Mouse (Mus musculus): ENCODE measurements around the gene Kif14. TPM values are rescaled to one million over a fixed set of nuclear protein-coding genes. Genes with fewer than 3 reads are reported as not detected.

The Kif14 gene
- 0.92 and 2.5 TPM in 2 replicates for polyA plus RNA-seq (2012; ENCODE audit: low replicate concordance)

DNA sequence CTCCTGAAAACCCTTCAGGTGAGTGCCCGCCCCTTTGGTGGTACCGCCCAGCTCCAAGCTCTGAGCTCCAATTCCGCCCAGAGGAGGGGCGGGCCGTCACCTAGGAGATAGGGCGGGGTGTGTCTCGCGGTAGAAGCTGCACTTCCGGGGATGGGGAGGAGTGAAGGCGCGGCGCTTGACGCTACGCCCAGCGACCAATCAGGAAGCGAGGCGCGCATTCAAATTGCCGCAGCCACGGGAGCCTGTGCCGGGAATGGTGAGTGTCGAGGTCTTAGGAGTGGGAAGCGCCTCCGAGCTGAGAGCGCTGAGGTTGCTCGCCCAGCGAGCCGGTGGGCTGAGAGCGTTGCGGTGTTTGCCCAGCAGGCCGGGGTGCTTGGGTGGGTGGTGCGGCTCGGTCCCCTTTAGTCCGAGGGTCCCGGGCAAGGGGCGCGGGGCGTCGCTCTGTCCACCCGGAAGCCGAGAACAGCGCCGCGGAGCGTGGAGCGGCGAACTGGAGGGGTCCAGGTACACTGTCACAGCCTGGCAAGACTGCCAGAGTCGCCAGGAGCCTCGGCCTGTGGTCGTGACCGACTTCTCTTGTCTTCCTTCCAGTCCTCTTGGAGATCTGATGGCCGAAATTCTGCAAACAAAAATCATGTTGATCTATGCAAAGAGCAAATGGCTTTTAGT is at the start of gene Kif14:
TSS of gene Kif14 (plus strand) at position 201 of the 669 bp plus-strand sequence.

Other genes starting within 250 kb of the Kif14 start
- gene Inava, start 232.1 kb upstream of the Kif14 start, polyA plus RNA-seq (2012; ENCODE audit: low replicate concordance), result 0.07 and 0.43 TPM in 2 replicates
- 1.3 and 2.1 TPM in 2 replicates for gene Gpr25, start 205.5 kb upstream of the Kif14 start, polyA plus RNA-seq (2012; ENCODE audit: low replicate concordance)
- gene Camsap2, start 120.2 kb upstream of the Kif14 start, polyA plus RNA-seq (2012; ENCODE audit: low replicate concordance), result 31.7 and 37.8 TPM in 2 replicates
- 0.20 and 0.41 TPM in 2 replicates for gene Ddx59, start 51.1 kb upstream of the Kif14 start, polyA plus RNA-seq (2012; ENCODE audit: low replicate concordance)
- 9.8 and 14.0 TPM in 2 replicates for gene Zfp281, start 158.6 kb downstream of the Kif14 start, polyA plus RNA-seq (2012; ENCODE audit: low replicate concordance)